Mouse (Mus musculus) liver, embryonic 11.5 days (tissue): ENCODE results near the gene Rassf5. TPM values are rescaled to one million over a fixed set of nuclear protein-coding genes. Genes with fewer than 3 reads are reported as not detected.
A peak's percentile ranks its signal among the peaks of the same experiment; 100 is the strongest.

Source experiments
- ATAC-seq: fragments of 200-750 bp; cut with Nextera tagmentation; replicated peaks from 2 replicates; pipeline ENCODE4 v1.8.0; 2017; ENCODE audit warnings: moderate number of reproducible peaks, mild to moderate bottlenecking, moderate TSS enrichment, moderate library complexity; ENCODE audit not compliant: low FRiP score
- DNase-seq: peaks from one replicate; pipeline ENCODE4 v3.0.0-alpha.2; 2017; ENCODE audit warnings: low spot score
- H3K27ac ChIP-seq: fragments of 300-500 bp; sonication (generic); 2 replicates; pipeline ENCODE4 v1.5.1; 2014; ENCODE audit warnings: mild to moderate bottlenecking, low read depth, low read length, control low read depth
- H3K27me3 ChIP-seq: fragments of 300-500 bp; sonication (generic); replicated peaks from 2 replicates; pipeline ENCODE4 v1.6.1; 2014; ENCODE audit warnings: low read length, mixed read lengths; ENCODE audit not compliant: control insufficient read depth, insufficient read depth
- H3K36me3 ChIP-seq: fragments of 300-500 bp; sonication (generic); 2 replicates; pipeline ENCODE4 v1.6.1; 2014; ENCODE audit warnings: mild to moderate bottlenecking, low read length, moderate library complexity, mixed read lengths; ENCODE audit not compliant: control insufficient read depth, insufficient read depth
- H3K4me1 ChIP-seq: fragments of 300-500 bp; sonication (generic); replicated peaks from 2 replicates; pipeline ENCODE4 v1.6.1; 2014; ENCODE audit warnings: low read length, mixed read lengths; ENCODE audit not compliant: control insufficient read depth, insufficient read depth
- H3K4me2 ChIP-seq: fragments of 300-500 bp; sonication (generic); 2 replicates; pipeline ENCODE4 v1.6.1; 2014; ENCODE audit warnings: mild to moderate bottlenecking, control low read depth, moderate library complexity
- H3K4me3 ChIP-seq: fragments of 300-500 bp; sonication (generic); 2 replicates; pipeline ENCODE4 v1.5.1; 2014; ENCODE audit warnings: low read depth, low read length, control low read depth
- H3K9ac ChIP-seq: fragments of 300-500 bp; sonication (generic); 2 replicates; pipeline ENCODE4 v1.6.1; 2014; ENCODE audit warnings: low read depth, low read length, control low read depth
- H3K9me3 ChIP-seq: fragments of 300-500 bp; sonication (generic); 2 replicates; pipeline ENCODE4 v1.6.1; 2016; ENCODE audit warnings: low read length, inconsistent platforms, mixed read lengths; ENCODE audit not compliant: control insufficient read depth
- WGBS: fragments of 180-500 bp; shearing (Covaris S2); extraction: QIAGEN DNeasy Blood & Tissue Kit; methylation state at CpG from one replicate; pipeline ENCODE4 v1.1.7; 2014; 5-methylcytosine and 5-hydroxymethylcytosine counted together
- polyA plus RNA-seq: library from polyadenylated mRNA; unstranded; fragments of >200 nt; fragmentation: Nextera tagmentation; extraction: Ambion mirVana; gene quantifications from 2 replicates; pipeline ENCODE4 v1.2.1, GENCODE M21; 2014

The Rassf5 gene
- polyA plus RNA-seq, 1 experiment from 2014 or later, result 3.7 TPM

GRCm38 (mm10) chr1:131137717-131138118 lies 107.3 kb downstream of the Rassf5 start:
- WGBS, result under 1% methylated on average over 29 of the region's 36 CpGs
- peaks cover 21% of the 10 kb centered on the region for H3K4me1 ChIP-seq
- H3K4me3 ChIP-seq, result peak overlapping the region; percentile 94
- no peaks in the 10 kb centered on the region for H3K9me3 ChIP-seq
- peak overlapping the region; percentile 92 for H3K4me2 ChIP-seq
- H3K27me3 ChIP-seq, result no peaks in the 10 kb centered on the region
- peak; percentile 75 for DNase-seq
- ATAC-seq, result peak; percentile 69
- H3K9ac ChIP-seq, result peak overlapping the region; percentile 92
- no peaks in the 10 kb centered on the region for H3K36me3 ChIP-seq
- H3K27ac ChIP-seq, result peak overlapping the region; percentile 96

DNA sequence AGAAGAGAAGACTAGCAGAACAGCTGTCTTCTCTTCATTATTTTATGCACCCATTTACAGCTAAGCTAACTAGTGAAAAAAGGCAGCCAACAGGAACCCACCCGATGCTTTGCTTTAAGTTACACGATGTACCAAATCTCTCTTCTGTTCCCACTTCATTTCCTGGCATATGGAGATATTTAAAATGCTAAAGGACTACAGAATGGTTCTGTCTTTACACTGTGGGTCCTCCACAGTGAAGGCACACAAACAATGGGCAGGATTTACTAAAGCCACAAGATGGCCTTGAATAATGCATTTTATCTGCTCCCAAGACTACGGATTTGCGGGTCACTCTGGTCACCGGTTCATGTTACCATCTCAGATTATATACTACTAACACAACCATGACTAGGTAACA lies 107.9 kb downstream of the Rassf5 start:
- Histone ChIP-seq H3K9me3 (no peaks in the 10 kb centered on the region), H3K36me3 (no peaks in the 10 kb centered on the region), H3K27me3 (no peaks in the 10 kb centered on the region), H3K4me3 (peak overlapping the region; percentile 94), H3K27ac (peak overlapping the region; percentile 34), H3K9ac (peak overlapping the region; percentile 52), H3K4me1 (peaks cover 21% of the 10 kb centered on the region), H3K4me2 (peak overlapping the region; percentile 92)
- no peak for DNase-seq
- ATAC-seq, result no peak
- 19% methylated on average over 5 of the region's 5 CpGs for WGBS

DNA sequence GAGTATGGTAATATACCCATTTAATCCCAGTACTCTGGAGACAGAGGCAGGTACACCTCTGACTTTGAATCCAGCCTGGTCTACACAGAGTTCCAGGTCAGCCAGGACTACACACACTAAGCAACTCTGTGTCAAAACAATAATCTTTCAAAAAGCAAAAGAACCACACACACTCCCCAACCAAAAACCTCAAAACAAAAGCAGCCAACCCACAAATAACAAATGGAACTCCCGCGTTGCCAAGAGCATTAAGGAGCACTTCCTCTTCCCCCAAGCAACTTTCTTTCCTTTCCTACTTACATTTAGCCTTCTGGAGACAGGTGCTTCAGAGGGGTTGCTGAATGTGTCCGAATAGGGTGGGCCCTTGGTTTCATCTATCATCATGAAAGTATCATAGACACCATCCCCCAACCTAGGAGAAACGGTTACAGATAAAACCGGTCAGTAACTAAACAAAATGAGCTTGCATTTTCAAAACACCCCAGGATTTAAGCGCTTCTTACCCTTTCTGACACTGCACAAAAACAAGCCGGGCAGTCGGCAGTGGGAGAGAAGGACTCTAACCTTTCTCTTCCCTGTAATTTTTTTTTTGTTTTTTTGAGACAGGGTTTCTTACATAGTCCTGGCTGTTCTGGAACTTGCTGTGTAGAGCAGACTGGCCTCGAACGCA lies 109.0 kb downstream of the Rassf5 start:
- Histone ChIP-seq H3K4me2 (peak overlapping the region; percentile 92), H3K4me1 (peaks cover 21% of the 10 kb centered on the region)
- 48% methylated on average over 10 of the region's 10 CpGs for WGBS

GRCm38 (mm10) chr1:131134942-131135522 lies 110.0 kb downstream of the Rassf5 start:
- no peak for ATAC-seq
- 59% methylated on average over 8 of the region's 8 CpGs for WGBS
- H3K4me1 ChIP-seq, result peaks cover 21% of the 10 kb centered on the region
- peak overlapping the region; percentile 94 for H3K4me3 ChIP-seq
- no peak overlapping the region for H3K27ac ChIP-seq
- H3K9me3 ChIP-seq, result no peaks in the 10 kb centered on the region
- H3K9ac ChIP-seq, result no peak overlapping the region
- no peak for DNase-seq
- peak overlapping the region; percentile 92 for H3K4me2 ChIP-seq
- peaks cover 7% of the 10 kb centered on the region for H3K36me3 ChIP-seq
- H3K27me3 ChIP-seq, result no peaks in the 10 kb centered on the region

More for the DNA sequence above, 109.0 kb downstream of the Rassf5 start:
- Histone ChIP-seq H3K9ac (peak overlapping the region; percentile 30), H3K27me3 (no peaks in the 10 kb centered on the region), H3K36me3 (no peaks in the 10 kb centered on the region), H3K9me3 (no peaks in the 10 kb centered on the region), H3K4me3 (peak overlapping the region; percentile 94), H3K27ac (peak overlapping the region; percentile 71)
- DNase-seq (no peak), ATAC-seq (no peak)

DNA sequence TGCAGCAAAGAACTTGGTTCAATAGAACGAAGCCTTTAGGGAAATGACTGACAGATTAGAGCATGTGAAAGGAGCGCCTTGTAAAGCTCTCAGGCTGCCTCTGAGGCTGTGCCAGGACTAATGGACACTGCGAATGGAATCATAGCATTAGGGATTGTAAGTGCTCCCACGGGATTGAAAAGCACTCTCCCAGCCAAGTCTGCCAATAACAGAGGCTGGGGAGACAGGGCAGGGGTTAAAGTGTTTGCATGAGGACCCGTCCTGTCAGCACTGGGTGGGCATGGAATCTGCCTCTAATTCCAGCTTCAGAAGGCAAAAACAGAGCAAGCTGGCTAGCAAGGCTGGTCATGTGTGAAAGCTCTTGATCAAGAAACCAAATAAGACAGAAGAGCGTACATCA lies 110.8 kb downstream of the Rassf5 start:
- Histone ChIP-seq H3K27me3 (no peaks in the 10 kb centered on the region), H3K4me3 (no peak overlapping the region), H3K4me1 (peaks cover 19% of the 10 kb centered on the region), H3K9me3 (0 out of 2 replicates have a peak, but pooled peaks cover 2% of the 10 kb centered on the region), H3K27ac (no peak overlapping the region), H3K36me3 (peaks cover 15% of the 10 kb centered on the region), H3K9ac (no peak overlapping the region), H3K4me2 (peak overlapping the region; percentile 92; the same call in 1 of the 2 replicates)
- ATAC-seq (no peak), DNase-seq (no peak)
- 86% methylated on average over 6 of the region's 6 CpGs for WGBS

Other genes starting within 250 kb of the Rassf5 start
- gene Il10, start 225.4 kb downstream of the Rassf5 start, polyA plus RNA-seq, result not detected in 2 replicates
- 26.9 and 30.1 TPM in 2 replicates for gene Mapkapk2, start 147.4 kb downstream of the Rassf5 start, polyA plus RNA-seq
- gene Dyrk3, start 106.9 kb downstream of the Rassf5 start, polyA plus RNA-seq, result 11.7 and 16.2 TPM in 2 replicates
- 61.4 and 62.5 TPM in 2 replicates for gene Eif2d, start 92.1 kb downstream of the Rassf5 start, polyA plus RNA-seq
- 3.9 and 4.7 TPM in 2 replicates for gene Ikbke, start 34.3 kb upstream of the Rassf5 start, polyA plus RNA-seq